Mouse (Mus musculus) ES-Bruce4 (cell line): ENCODE measurements around the gene 1810055G02Rik. TPM values are rescaled to one million over a fixed set of nuclear protein-coding genes. Genes with fewer than 3 reads are reported as not detected.

Experiments used
- H3K27ac ChIP-seq: 2 replicates; pipeline ENCODE4 v1.5.1; 2012; ENCODE audit warnings: low read length, inconsistent platforms; ENCODE audit not compliant: insufficient read depth
- H3K27me3 ChIP-seq: 2 replicates; pipeline ENCODE4 v1.6.1; 2012; ENCODE audit warnings: mild to moderate bottlenecking, low read length, inconsistent platforms; ENCODE audit not compliant: control insufficient read depth, poor library complexity, insufficient read depth, severe bottlenecking
- H3K36me3 ChIP-seq: 2 replicates; pipeline ENCODE4 v1.6.1; 2012; ENCODE audit warnings: inconsistent platforms, mild to moderate bottlenecking, low read length, moderate library complexity; ENCODE audit not compliant: control insufficient read depth, poor library complexity, insufficient read depth, severe bottlenecking
- H3K4me1 ChIP-seq: one replicate; pipeline ENCODE4 v1.8.1; 2011; ENCODE audit warnings: low read length; ENCODE audit not compliant: control insufficient read depth, insufficient read depth
- H3K4me3 ChIP-seq: 2 replicates; pipeline ENCODE4 v1.5.1; 2011; ENCODE audit warnings: low read depth, mild to moderate bottlenecking, low read length
- H3K9ac ChIP-seq: 2 replicates; pipeline ENCODE4 v1.6.1; 2012; ENCODE audit warnings: low read depth, mild to moderate bottlenecking, inconsistent platforms; ENCODE audit not compliant: poor library complexity, severe bottlenecking
- H3K9me3 ChIP-seq: replicated peaks from 2 replicates; pipeline ENCODE4 v1.6.1; 2012; ENCODE audit warnings: mild to moderate bottlenecking, low read length, inconsistent platforms; ENCODE audit not compliant: control insufficient read depth, poor library complexity, insufficient read depth, severe bottlenecking
- CTCF ChIP-seq: IDR thresholded peaks from one replicate; pipeline ENCODE4 v1.8.1; 2011; ENCODE audit warnings: low read depth, low read length
- EP300 ChIP-seq: IDR thresholded peaks from 2 replicates; pipeline ENCODE4 v1.6.1; 2011; ENCODE audit warnings: low read depth, low read length; ENCODE audit not compliant: insufficient read depth
- POLR2A ChIP-seq: IDR thresholded peaks from one replicate; pipeline ENCODE4 v1.8.1; 2011; ENCODE audit warnings: low read length; ENCODE audit not compliant: insufficient read depth
- polyA plus RNA-seq: library from polyadenylated mRNA; stranded (reverse); fragments of >200 nt; gene quantifications from 2 replicates; pipeline ENCODE4 v1.2.4, GENCODE M21; 2011; ENCODE audit warnings: low read depth; ENCODE audit not compliant: missing spikeins, insufficient read depth, insufficient read length

The 1810055G02Rik gene
- polyA plus RNA-seq, 1 experiment: 30.7 TPM

DNA sequence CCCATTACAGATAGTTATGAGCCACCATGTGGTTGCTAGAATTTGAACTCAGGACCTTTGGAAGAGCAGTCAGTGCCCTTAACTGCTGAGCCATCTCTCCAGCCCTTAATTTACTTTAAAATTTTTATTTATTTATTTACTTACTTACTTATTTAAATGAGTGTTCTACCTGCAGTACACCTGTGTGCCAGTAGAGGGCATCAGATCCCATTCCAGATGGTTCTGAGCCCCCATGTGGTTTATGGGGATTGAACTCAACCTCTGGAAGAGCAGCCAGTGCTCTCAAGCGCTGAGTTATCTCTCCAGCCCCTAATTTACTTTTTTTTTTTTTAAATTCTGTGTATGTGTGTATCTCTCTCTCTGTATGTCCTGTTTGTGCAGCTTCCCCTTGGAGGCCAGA, 16.7 kb downstream of the 1810055G02Rik start:
- H3K4me1 ChIP-seq: no peaks in the 10 kb centered on the region
- H3K9me3 ChIP-seq: no peaks in the 10 kb centered on the region
- no peaks in the 10 kb centered on the region for H3K36me3 ChIP-seq
- no peaks in the 10 kb centered on the region for H3K27me3 ChIP-seq
- no peak overlapping the region for H3K27ac ChIP-seq
- TF ChIP-seq CTCF (peak; percentile 44), EP300 (no peak), POLR2A (no peak)
- no peak overlapping the region for H3K4me3 ChIP-seq
- no peak overlapping the region for H3K9ac ChIP-seq

DNA sequence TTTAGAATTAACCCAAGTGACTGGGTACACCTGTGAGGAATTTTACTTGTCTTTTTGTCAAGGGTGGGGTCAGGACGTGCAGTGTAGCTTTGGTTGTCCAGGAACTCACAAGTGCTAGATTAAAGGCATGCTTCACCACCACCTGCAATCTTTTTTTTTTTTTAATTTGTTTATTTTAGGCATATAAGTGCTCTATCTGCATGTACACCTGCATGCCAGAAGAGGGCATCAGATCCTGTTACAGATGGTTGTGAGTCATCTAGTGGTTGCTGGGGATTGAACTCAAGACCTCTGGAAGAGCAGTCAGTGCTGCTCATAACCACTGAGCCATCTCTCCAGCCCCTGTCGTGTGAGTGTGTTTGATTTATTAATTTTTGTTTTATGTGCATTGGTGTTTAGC, 20.8 kb downstream of the 1810055G02Rik start:
- Histone ChIP-seq H3K4me3 (no peak overlapping the region), H3K4me1 (no peaks in the 10 kb centered on the region), H3K36me3 (no peaks in the 10 kb centered on the region), H3K9ac (no peak overlapping the region), H3K27ac (no peak overlapping the region), H3K27me3 (no peaks in the 10 kb centered on the region), H3K9me3 (no peaks in the 10 kb centered on the region)
- TF ChIP-seq EP300 (no peak), CTCF (peak; percentile 8)

DNA sequence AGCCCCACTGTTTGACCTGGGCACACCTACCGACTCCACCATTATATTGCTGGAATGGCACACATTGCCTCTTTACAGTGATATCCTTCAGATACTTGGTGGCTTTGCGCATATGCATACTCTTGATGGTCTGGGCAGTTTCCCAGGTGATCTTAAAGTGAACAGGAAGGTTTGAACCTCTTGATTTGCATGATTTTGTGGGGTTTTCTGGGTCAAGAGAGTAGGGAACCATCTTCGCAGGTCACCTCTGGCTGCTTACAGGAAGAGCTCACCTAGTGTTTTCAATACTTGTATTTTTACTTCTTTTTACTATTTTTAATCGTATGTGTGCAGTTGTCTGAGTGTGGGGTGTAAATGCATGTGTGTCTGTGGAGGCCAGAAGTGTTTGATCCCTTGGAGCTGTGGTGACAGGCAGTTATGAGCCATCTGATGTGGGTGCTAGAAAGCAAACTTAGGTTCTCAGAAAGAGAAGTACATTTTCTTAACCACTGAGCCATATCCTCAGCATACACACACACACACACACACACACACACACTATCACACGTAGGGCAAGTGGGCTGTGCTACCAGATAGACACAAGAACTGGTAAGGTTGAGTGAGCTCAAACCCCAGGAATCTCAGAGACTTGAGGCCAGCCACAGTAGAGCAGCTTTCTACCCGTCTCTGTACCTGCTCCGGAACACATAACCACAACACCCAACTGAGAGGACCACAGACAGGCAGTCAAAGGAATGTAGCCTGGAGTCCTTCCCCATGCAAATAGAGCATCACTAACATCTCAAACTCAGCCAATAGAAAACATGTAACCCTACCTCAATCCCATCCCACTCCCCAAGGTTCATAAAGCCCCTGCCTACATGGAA, 22.9 kb downstream of the 1810055G02Rik start:
- no peak overlapping the region for H3K9ac ChIP-seq
- H3K9me3 ChIP-seq: no peaks in the 10 kb centered on the region
- H3K27me3 ChIP-seq: no peaks in the 10 kb centered on the region
- no peak overlapping the region for H3K4me3 ChIP-seq
- TF ChIP-seq POLR2A (no peak), CTCF (no peak), EP300 (no peak)
- H3K4me1 ChIP-seq: no peaks in the 10 kb centered on the region
- H3K27ac ChIP-seq: no peak overlapping the region
- H3K36me3 ChIP-seq: no peaks in the 10 kb centered on the region

GRCm38 (mm10) chr19:3736001-3736400, 27.9 kb downstream of the 1810055G02Rik start:
- Histone ChIP-seq H3K9me3 (no peaks in the 10 kb centered on the region), H3K4me3 (no peak overlapping the region), H3K27me3 (no peaks in the 10 kb centered on the region), H3K9ac (no peak overlapping the region), H3K36me3 (no peaks in the 10 kb centered on the region), H3K4me1 (no peaks in the 10 kb centered on the region), H3K27ac (no peak overlapping the region)
- no peak for TF ChIP-seq EP300
- no peak for TF ChIP-seq POLR2A
- TF ChIP-seq CTCF: no peak

DNA sequence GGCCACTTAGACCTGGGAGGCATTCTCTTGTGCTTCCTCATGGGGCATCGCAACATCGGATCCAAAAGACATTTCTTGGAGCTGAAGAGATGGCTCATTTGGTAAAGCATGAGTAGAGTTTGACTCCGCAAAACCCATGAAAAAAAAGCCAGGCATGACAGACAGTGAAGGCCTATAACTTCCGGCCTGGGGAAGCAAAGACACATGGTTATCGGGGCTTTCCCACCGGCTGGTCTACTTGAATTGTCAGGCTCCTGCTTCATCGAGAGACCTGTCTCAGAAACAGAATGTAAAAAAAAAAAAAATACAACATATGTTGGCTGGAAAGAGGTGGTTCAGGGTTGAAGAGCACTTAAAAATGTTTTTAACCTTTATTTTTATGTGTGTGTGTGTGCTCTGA, 31.6 kb downstream of the 1810055G02Rik start:
- H3K36me3 ChIP-seq: no peaks in the 10 kb centered on the region
- TF ChIP-seq POLR2A: no peak
- TF ChIP-seq CTCF: no peak
- no peak for TF ChIP-seq EP300
- no peaks in the 10 kb centered on the region for H3K9me3 ChIP-seq
- no peak overlapping the region for H3K9ac ChIP-seq
- no peaks in the 10 kb centered on the region for H3K27me3 ChIP-seq
- no peak overlapping the region for H3K4me3 ChIP-seq
- no peaks in the 10 kb centered on the region for H3K4me1 ChIP-seq
- no peak overlapping the region for H3K27ac ChIP-seq

- peaks cover 5% of the 10 kb centered on the region for H3K9me3 ChIP-seq
- no peak overlapping the region for H3K4me3 ChIP-seq
- TF ChIP-seq CTCF (no peak), EP300 (no peak), POLR2A (no peak)
- no peak overlapping the region for H3K9ac ChIP-seq
- no peaks in the 10 kb centered on the region for H3K4me1 ChIP-seq
- H3K27ac ChIP-seq: no peak overlapping the region
- no peaks in the 10 kb centered on the region for H3K27me3 ChIP-seq
- no peaks in the 10 kb centered on the region for H3K36me3 ChIP-seq
These were observed 34.6 kb downstream of the 1810055G02Rik start for GRCm38 (mm10) chr19:3742716-3743115.
